Mouse (Mus musculus): ENCODE measurements around the gene Crebzf.
A peak's percentile ranks its signal among the peaks of the same experiment; 100 is the strongest.

DNA sequence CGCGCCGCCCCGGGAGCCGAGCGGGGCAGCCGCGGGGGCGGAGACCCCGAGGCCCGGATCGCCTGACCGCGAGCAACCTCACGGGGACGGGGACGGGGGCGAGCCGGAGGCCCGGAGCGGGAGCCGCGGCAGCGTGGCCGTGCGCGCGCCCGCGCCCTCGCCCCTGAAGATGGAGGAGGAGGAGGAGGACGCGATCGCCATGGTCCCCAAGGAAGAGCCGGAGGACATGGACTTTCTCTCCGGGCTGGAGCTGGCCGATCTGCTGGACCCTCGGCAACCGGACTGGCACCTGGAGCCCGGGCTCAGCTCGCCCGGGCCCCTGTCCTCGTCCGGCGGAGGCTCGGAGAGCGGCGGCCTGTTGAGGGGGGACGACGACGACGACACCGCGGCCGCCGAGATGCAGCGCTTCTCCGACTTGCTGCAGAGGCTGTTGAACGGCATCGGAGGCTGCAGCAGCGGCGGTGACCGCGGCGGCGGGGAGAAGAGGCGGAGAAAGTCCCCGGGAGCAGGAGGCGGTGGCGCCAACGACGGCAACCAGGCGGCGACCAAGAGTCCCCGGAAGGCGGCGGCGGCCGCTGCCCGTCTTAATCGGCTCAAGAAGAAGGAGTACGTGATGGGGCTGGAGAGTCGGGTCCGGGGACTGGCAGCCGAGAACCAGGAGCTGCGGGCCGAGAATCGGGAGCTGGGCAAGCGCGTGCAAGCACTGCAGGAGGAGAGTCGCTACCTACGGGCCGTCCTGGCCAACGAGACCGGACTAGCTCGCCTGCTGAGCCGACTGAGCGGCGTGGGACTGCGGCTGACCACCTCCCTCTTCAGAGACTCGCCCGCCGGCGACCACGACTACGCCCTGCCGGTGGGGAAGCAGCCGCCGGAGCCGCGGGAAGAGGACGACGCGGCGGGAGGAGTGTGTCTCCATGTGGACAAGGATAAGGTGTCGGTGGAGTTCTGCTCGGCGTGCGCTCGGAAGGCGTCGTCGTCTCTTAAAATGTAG, 867 bp downstream of the Crebzf start:
- TF ChIP-seq EP300 (IDR thresholded peaks at IDR 0.05; ENCODE audit: low read depth) (no peak; the same call in 1 of the 2 replicates), CTCF (IDR thresholded peaks at IDR 0.05; ENCODE audit: low read depth) (peak; percentile 72)

Data from liver, embryonic 14.5 days (tissue).